Mouse (Mus musculus): ENCODE measurements around the gene Rbm44. TPM values are rescaled to one million over a fixed set of nuclear protein-coding genes. Genes with fewer than 3 reads are reported as not detected.

The Rbm44 gene
- polyA plus RNA-seq, 1 experiment from 2014 or later: 0.57 TPM

DNA sequence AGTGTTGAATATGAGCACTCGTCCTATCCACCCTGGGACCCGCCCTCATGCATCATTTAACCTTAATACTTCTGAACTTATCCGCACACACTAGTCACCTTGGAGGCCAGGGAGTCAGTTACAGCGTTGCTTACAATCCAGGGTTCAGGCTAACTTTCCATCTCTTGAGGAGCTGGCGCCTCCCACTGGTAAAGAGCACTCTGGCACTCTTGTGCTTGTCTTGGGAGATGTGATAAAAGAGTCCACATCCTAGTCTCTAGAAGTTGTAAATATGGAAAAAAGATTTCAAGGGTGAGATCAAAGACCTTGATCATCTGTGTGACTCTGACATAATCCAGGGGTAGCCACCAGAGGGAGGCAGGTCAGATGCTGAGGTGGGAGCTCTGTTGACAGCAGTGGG lies 37.3 kb upstream of the Rbm44 start:
- no peak for ATAC-seq (ENCODE audit: low FRiP score, low TSS enrichment)

DNA sequence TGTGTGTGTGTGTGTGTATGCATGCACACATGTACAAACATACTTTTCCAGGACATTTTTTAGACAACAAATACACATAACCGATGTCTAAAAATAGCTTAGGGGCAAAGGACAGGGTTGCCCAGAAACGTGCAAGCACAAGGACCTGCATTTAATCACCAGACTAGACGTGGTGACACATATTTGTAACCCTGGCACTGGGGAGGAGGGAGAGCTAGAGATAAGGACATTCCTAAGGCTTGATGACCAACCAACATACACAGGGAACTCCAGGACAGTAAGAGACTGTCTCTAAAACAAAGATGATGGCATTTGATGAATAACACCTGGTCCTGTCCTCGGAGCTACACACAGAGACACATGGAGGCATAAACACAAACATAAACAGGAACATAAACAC lies 35.6 kb upstream of the Rbm44 start:
- Histone ChIP-seq H3K27me3 (ENCODE audit: control insufficient read depth, insufficient read depth, low read length) (no peaks in the 10 kb centered on the region), H3K4me2 (ENCODE audit: low read length) (no peak overlapping the region), H3K27ac (replicated peaks; ENCODE audit: low read depth, low read length) (no peak overlapping the region), H3K4me3 (replicated peaks; ENCODE audit: low read depth, low read length) (no peak overlapping the region), H3K9me3 (ENCODE audit: control insufficient read depth, low read length) (no peaks in the 10 kb centered on the region), H3K36me3 (ENCODE audit: control insufficient read depth, insufficient read depth, low read length) (peaks cover 13% of the 10 kb centered on the region; the same call in 1 of the 2 replicates), H3K9ac (replicated peaks; ENCODE audit: low read length) (no peak overlapping the region), H3K4me1 (ENCODE audit: control insufficient read depth, insufficient read depth, low read length) (no peaks in the 10 kb centered on the region)
- no peak for ATAC-seq (ENCODE audit: low FRiP score, low TSS enrichment)
- WGBS: 86% methylated on average over 4 of the region's 4 CpGs
- DNase-seq: no peak

More for the DNA sequence above, 37.3 kb upstream of the Rbm44 start:
- H3K9ac ChIP-seq (replicated peaks; ENCODE audit: low read length): no peak overlapping the region
- no peaks in the 10 kb centered on the region for H3K27me3 ChIP-seq (ENCODE audit: control insufficient read depth, insufficient read depth, low read length)
- no peak for DNase-seq
- WGBS: 69% methylated on average over 5 of the region's 5 CpGs
- no peak overlapping the region for H3K27ac ChIP-seq (replicated peaks; ENCODE audit: low read depth, low read length)
- H3K9me3 ChIP-seq (ENCODE audit: control insufficient read depth, low read length): no peaks in the 10 kb centered on the region
- no peaks in the 10 kb centered on the region for H3K4me1 ChIP-seq (ENCODE audit: control insufficient read depth, insufficient read depth, low read length)
- no peak overlapping the region for H3K4me2 ChIP-seq (ENCODE audit: low read length)
- H3K4me3 ChIP-seq (replicated peaks; ENCODE audit: low read depth, low read length): no peak overlapping the region
- H3K36me3 ChIP-seq (ENCODE audit: control insufficient read depth, insufficient read depth, low read length): peaks cover 13% of the 10 kb centered on the region; the same call in 1 of the 2 replicates

DNA sequence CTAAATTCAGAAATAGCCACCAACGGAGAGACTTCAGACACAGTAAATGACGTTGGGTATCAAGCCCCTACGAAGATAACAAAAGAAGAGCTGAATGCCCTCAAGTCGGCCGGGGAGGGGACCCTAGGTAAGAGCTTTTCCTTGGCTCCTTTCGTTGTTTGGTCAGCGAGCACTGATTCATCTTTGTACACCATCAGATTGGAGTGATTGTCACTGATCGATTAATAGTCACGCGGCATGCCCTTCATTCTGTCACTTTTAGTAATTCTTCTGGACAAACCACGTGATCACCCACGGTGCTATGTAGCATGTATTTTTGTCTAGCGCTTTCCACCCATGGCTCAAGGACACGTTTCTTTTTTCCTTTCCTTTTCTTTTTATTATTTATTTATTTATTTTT lies 32.7 kb upstream of the Rbm44 start:
- no peak overlapping the region for H3K27ac ChIP-seq (replicated peaks; ENCODE audit: low read depth, low read length)
- no peaks in the 10 kb centered on the region for H3K9me3 ChIP-seq (ENCODE audit: control insufficient read depth, low read length)
- no peak overlapping the region for H3K4me2 ChIP-seq (ENCODE audit: low read length)
- no peak for ATAC-seq (ENCODE audit: low FRiP score, low TSS enrichment)
- no peaks in the 10 kb centered on the region for H3K27me3 ChIP-seq (ENCODE audit: control insufficient read depth, insufficient read depth, low read length)
- DNase-seq: no peak
- peaks cover 8% of the 10 kb centered on the region; the same call in 1 of the 2 replicates for H3K36me3 ChIP-seq (ENCODE audit: control insufficient read depth, insufficient read depth, low read length)
- no peak overlapping the region for H3K9ac ChIP-seq (replicated peaks; ENCODE audit: low read length)
- no peaks in the 10 kb centered on the region for H3K4me1 ChIP-seq (ENCODE audit: control insufficient read depth, insufficient read depth, low read length)
- no peak overlapping the region for H3K4me3 ChIP-seq (replicated peaks; ENCODE audit: low read depth, low read length)
- 91% methylated on average over 14 of the region's 14 CpGs for WGBS

DNA sequence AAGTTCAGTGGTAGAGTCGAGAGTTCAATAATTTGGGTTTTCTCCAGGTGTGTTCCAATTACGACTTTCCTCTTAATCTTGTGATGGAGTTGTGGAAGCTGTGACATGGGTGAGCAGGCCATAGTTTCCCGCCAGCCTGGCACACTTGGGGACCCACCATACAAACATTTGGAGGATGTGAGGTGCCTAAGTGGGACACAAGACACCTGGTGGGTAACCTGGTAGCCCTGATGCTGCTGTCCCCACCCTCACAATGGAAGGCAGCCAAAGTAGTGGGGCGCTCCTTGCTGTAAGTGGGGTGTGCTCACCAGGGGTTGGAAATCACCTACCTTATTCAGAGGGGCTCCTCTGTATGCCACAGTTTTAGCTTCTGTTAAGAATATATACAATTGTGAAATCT lies 32.3 kb upstream of the Rbm44 start:
- 96% methylated on average over 4 of the region's 4 CpGs for WGBS

GRCm38 (mm10) chr1:91122121-91122520 lies 22.8 kb upstream of the Rbm44 start:
- Histone ChIP-seq H3K4me2 (ENCODE audit: low read length) (no peak overlapping the region), H3K4me1 (ENCODE audit: control insufficient read depth, insufficient read depth, low read length) (no peaks in the 10 kb centered on the region), H3K9ac (replicated peaks; ENCODE audit: low read length) (no peak overlapping the region), H3K4me3 (replicated peaks; ENCODE audit: low read depth, low read length) (no peak overlapping the region), H3K27me3 (ENCODE audit: control insufficient read depth, insufficient read depth, low read length) (no peaks in the 10 kb centered on the region), H3K27ac (replicated peaks; ENCODE audit: low read depth, low read length) (no peak overlapping the region), H3K9me3 (ENCODE audit: control insufficient read depth, low read length) (no peaks in the 10 kb centered on the region), H3K36me3 (ENCODE audit: control insufficient read depth, insufficient read depth, low read length) (peaks cover 21% of the 10 kb centered on the region)
- no peak for DNase-seq
- WGBS: 87% methylated on average over 11 of the region's 11 CpGs
- no peak for ATAC-seq (ENCODE audit: low FRiP score, low TSS enrichment)

More for the DNA sequence above, 32.3 kb upstream of the Rbm44 start:
- no peak overlapping the region for H3K27ac ChIP-seq (replicated peaks; ENCODE audit: low read depth, low read length)
- H3K27me3 ChIP-seq (ENCODE audit: control insufficient read depth, insufficient read depth, low read length): no peaks in the 10 kb centered on the region
- DNase-seq (no peak), ATAC-seq (ENCODE audit: low FRiP score, low TSS enrichment) (no peak)
- H3K9ac ChIP-seq (replicated peaks; ENCODE audit: low read length): no peak overlapping the region
- H3K4me1 ChIP-seq (ENCODE audit: control insufficient read depth, insufficient read depth, low read length): no peaks in the 10 kb centered on the region
- no peaks in the 10 kb centered on the region for H3K9me3 ChIP-seq (ENCODE audit: control insufficient read depth, low read length)
- H3K36me3 ChIP-seq (ENCODE audit: control insufficient read depth, insufficient read depth, low read length): peaks cover 8% of the 10 kb centered on the region; the same call in 1 of the 2 replicates
- no peak overlapping the region for H3K4me3 ChIP-seq (replicated peaks; ENCODE audit: low read depth, low read length)
- H3K4me2 ChIP-seq (ENCODE audit: low read length): no peak overlapping the region

DNA sequence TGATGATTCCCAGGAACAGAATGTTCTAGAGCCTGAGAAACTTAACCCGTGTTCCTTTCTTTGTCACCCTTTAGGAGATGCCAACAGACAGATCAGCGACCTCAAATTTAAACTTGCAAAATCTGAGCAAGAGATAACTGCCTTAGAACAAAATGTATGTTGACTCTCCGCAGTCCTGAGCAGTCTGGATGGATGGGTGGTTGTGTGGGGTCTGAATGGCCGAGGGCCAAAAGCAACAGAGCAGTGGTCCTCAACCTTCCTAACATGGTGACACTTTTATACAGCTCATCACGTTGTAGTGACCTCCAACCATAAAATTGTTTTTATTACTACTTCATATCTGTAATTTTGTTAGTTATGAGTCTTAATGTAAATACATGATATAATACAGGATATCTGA lies 21.9 kb upstream of the Rbm44 start:
- WGBS: 94% methylated on average over 5 of the region's 5 CpGs
- Histone ChIP-seq H3K4me1 (ENCODE audit: control insufficient read depth, insufficient read depth, low read length) (no peaks in the 10 kb centered on the region), H3K9ac (replicated peaks; ENCODE audit: low read length) (no peak overlapping the region), H3K27me3 (ENCODE audit: control insufficient read depth, insufficient read depth, low read length) (no peaks in the 10 kb centered on the region), H3K36me3 (ENCODE audit: control insufficient read depth, insufficient read depth, low read length) (peaks cover 24% of the 10 kb centered on the region), H3K4me3 (replicated peaks; ENCODE audit: low read depth, low read length) (no peak overlapping the region), H3K27ac (replicated peaks; ENCODE audit: low read depth, low read length) (no peak overlapping the region), H3K9me3 (ENCODE audit: control insufficient read depth, low read length) (no peaks in the 10 kb centered on the region), H3K4me2 (ENCODE audit: low read length) (no peak overlapping the region)
- ATAC-seq (ENCODE audit: low FRiP score, low TSS enrichment) (no peak), DNase-seq (no peak)

DNA sequence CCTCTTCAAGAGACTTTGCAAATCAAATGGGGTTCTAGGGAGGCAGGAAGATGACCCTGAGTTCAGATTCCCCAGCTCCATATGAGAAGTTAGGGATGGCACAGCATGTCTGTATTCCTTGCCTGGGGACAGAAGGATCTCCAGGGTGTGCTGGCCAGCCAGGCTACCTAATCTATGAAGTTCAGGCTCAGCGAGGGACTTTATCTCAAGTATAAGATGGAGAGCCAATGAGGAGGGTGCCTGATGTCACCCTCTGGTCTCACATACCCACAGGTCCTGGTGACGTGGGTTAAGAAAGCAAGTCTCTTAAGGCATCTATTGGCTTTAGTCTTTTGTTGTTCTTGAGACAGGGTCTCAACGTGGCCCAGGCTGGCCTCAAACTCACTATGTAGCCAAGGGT lies 21.4 kb upstream of the Rbm44 start:
- H3K4me3 ChIP-seq (replicated peaks; ENCODE audit: low read depth, low read length): no peak overlapping the region
- no peaks in the 10 kb centered on the region for H3K27me3 ChIP-seq (ENCODE audit: control insufficient read depth, insufficient read depth, low read length)
- no peaks in the 10 kb centered on the region for H3K9me3 ChIP-seq (ENCODE audit: control insufficient read depth, low read length)
- no peaks in the 10 kb centered on the region for H3K4me1 ChIP-seq (ENCODE audit: control insufficient read depth, insufficient read depth, low read length)
- DNase-seq (no peak), ATAC-seq (ENCODE audit: low FRiP score, low TSS enrichment) (no peak)
- no peak overlapping the region for H3K9ac ChIP-seq (replicated peaks; ENCODE audit: low read length)
- no peak overlapping the region for H3K4me2 ChIP-seq (ENCODE audit: low read length)
- peaks cover 29% of the 10 kb centered on the region for H3K36me3 ChIP-seq (ENCODE audit: control insufficient read depth, insufficient read depth, low read length)
- WGBS: 81% methylated on average over 3 of the region's 3 CpGs
- H3K27ac ChIP-seq (replicated peaks; ENCODE audit: low read depth, low read length): no peak overlapping the region

DNA sequence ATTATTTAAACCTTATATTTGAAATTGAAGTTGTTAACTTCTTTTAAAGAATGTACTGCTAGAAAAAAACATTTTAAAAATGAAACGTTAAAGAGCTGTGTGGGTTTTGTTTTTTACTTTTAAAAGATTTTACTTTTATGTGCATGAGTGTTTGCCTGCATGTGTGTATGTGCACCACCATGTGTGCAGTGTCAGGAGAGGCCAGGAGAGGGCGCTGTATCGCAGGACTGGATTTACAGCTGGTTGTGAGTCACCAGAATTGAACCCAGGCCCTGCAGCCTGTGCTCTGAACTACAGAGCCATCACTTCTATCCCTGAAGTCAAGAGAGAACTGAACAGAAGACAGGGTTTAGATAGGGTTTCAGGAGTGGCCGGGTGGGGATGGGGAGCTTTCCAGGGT lies 16.0 kb upstream of the Rbm44 start:
- Histone ChIP-seq H3K4me2 (ENCODE audit: low read length) (no peak overlapping the region), H3K36me3 (ENCODE audit: control insufficient read depth, insufficient read depth, low read length) (peaks cover 19% of the 10 kb centered on the region), H3K4me1 (ENCODE audit: control insufficient read depth, insufficient read depth, low read length) (no peaks in the 10 kb centered on the region), H3K9ac (replicated peaks; ENCODE audit: low read length) (no peak overlapping the region), H3K27ac (replicated peaks; ENCODE audit: low read depth, low read length) (no peak overlapping the region), H3K9me3 (ENCODE audit: control insufficient read depth, low read length) (no peaks in the 10 kb centered on the region), H3K4me3 (replicated peaks; ENCODE audit: low read depth, low read length) (no peak overlapping the region), H3K27me3 (ENCODE audit: control insufficient read depth, insufficient read depth, low read length) (no peaks in the 10 kb centered on the region)
- no peak for DNase-seq
- no peak for ATAC-seq (ENCODE audit: low FRiP score, low TSS enrichment)
- 90% methylated on average over 4 of the region's 4 CpGs for whole genome bisulfite sequencing

- H3K27me3 ChIP-seq (ENCODE audit: control insufficient read depth, insufficient read depth, low read length): no peaks in the 10 kb centered on the region
- H3K9me3 ChIP-seq (ENCODE audit: control insufficient read depth, low read length): no peaks in the 10 kb centered on the region
- no peak for DNase-seq
- H3K36me3 ChIP-seq (ENCODE audit: control insufficient read depth, insufficient read depth, low read length): no peaks in the 10 kb centered on the region
- H3K9ac ChIP-seq (replicated peaks; ENCODE audit: low read length): no peak overlapping the region
- WGBS: 81% methylated on average over 2 of the region's 2 CpGs
- no peak overlapping the region for H3K4me3 ChIP-seq (replicated peaks; ENCODE audit: low read depth, low read length)
- H3K4me2 ChIP-seq (ENCODE audit: low read length): no peak overlapping the region
- no peak for ATAC-seq (ENCODE audit: low FRiP score, low TSS enrichment)
- H3K4me1 ChIP-seq (ENCODE audit: control insufficient read depth, insufficient read depth, low read length): no peaks in the 10 kb centered on the region
- H3K27ac ChIP-seq (replicated peaks; ENCODE audit: low read depth, low read length): no peak overlapping the region
These were observed 7.9 kb upstream of the Rbm44 start for GRCm38 (mm10) chr1:91137036-91137435.

All from midbrain, embryonic 14.5 days (tissue).